Mouse (Mus musculus): ENCODE results near the gene Atf4.

GRCm38 (mm10) chr15:80257602-80258239 lies 2.7 kb downstream of the Atf4 start:
- TF ChIP-seq CTCF (IDR thresholded peaks at IDR 0.05; ENCODE audit: low read depth) (no peak), EP300 (optimal IDR thresholded peaks at IDR 0.05) (peak; percentile 14)

All from stomach, postnatal 0 days (tissue).